Mouse (Mus musculus): ENCODE data around the gene Tspan7. TPM values are rescaled to one million over a fixed set of nuclear protein-coding genes. Genes with fewer than 3 reads are reported as not detected.

The Tspan7 gene
- polyA plus RNA-seq, 1 experiment from 2014 or later, result 84.4 TPM

Other genes starting within 250 kb of the Tspan7 start
- gene Otc, start 232.9 kb upstream of the Tspan7 start, polyA plus RNA-seq (2016; fragmentation: Nextera tagmentation; extraction: Ambion mirVana), result not detected in 2 replicates
- 30.2 and 31.9 TPM in 2 replicates for gene Mid1ip1, start 229.9 kb downstream of the Tspan7 start, polyA plus RNA-seq (2016; fragmentation: Nextera tagmentation; extraction: Ambion mirVana)